Mouse (Mus musculus): ENCODE measurements at regions not wholly inside any gene's neighbourhood (a gene's known extent, or its start where the extent isn't known, plus 50 kb on each side); places are given as distances from the start of the nearest gene placed in this dataset.
A peak's percentile ranks its signal among the peaks of the same experiment; 100 is the strongest.
"Not testable (repeated sequence)": the region's sequence is repeated elsewhere in the genome, so short reads cannot be mapped to it uniquely, and the experiment has no call there.

DNA sequence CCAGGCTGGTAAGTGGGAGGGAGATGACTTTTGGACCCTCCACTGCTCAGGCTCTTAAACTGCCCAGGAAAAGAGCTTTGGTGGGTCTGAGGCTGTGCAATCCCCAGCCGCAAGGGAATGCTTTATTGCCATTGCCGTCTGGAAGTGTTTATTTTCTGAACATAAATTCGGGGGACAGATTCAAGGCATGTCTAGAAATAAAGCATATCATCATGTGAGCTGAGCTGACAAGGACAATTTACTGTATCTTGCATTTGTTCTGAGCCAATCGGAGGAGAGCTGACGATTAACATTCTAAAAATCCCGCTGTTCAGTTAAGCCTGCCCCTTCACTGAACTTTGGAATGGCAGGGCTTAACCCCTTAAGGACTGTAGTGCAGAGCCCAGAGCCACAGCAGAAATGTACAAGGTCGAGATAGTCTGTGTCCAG, 979.3 kb downstream of the Bcl11a start:
- Histone ChIP-seq H3K27me3 (replicated peaks; ENCODE audit: low read depth, poor library complexity, severe bottlenecking) (no peaks in the 10 kb centered on the region), H3K9me3 (peaks cover 4% of the 10 kb centered on the region; the same call in 1 of the 2 replicates), H3K36me3 (replicated peaks) (no peaks in the 10 kb centered on the region), H3K27ac (replicated peaks) (peak overlapping the region; percentile 79), H3K4me1 (peaks cover 29% of the 10 kb centered on the region), H3K4me3 (peak overlapping the region; percentile 45)
- DNase-seq (ENCODE audit: low spot score): peak; percentile 63
- WGBS: 4% methylated on average over 7 of the region's 7 CpGs

GRCm38 (mm10) chr11:25057543-25057942, 979.7 kb downstream of the Bcl11a start:
- WGBS: 10% methylated on average over 2 of the region's 2 CpGs
- H3K36me3 ChIP-seq (replicated peaks): no peaks in the 10 kb centered on the region
- H3K27ac ChIP-seq (replicated peaks): peak overlapping the region; percentile 79
- H3K4me1 ChIP-seq: peaks cover 29% of the 10 kb centered on the region
- no peaks in the 10 kb centered on the region for H3K27me3 ChIP-seq (replicated peaks; ENCODE audit: low read depth, poor library complexity, severe bottlenecking)
- peaks cover 4% of the 10 kb centered on the region; the same call in 1 of the 2 replicates for H3K9me3 ChIP-seq
- DNase-seq (ENCODE audit: low spot score): no peak
- peak overlapping the region; percentile 45; the same call in 1 of the 2 replicates for H3K4me3 ChIP-seq

DNA sequence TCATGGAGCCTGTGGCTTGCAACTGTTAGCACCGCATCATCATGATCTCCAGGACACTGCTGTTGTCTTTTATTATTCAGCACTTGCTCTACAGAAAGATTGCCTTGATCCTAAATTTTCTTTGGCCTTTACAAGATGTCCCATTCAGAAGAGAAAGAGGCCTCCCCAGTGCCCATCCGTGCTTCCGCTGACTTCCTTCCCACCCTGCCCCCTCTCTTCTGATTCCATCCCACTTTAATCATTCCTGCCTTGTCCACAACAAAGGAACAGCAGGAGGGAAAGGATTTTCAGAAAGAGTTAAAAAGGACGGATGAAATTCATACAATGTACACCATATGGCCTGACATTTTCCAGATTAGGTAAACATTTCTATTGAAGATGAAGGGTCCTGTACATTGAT, 985.2 kb downstream of the Bcl11a start:
- no peaks in the 10 kb centered on the region for H3K9me3 ChIP-seq
- no peak overlapping the region for H3K4me3 ChIP-seq
- no peaks in the 10 kb centered on the region for H3K36me3 ChIP-seq (replicated peaks)
- peaks cover 22% of the 10 kb centered on the region for H3K4me1 ChIP-seq
- H3K27me3 ChIP-seq (replicated peaks; ENCODE audit: low read depth, poor library complexity, severe bottlenecking): no peaks in the 10 kb centered on the region
- H3K27ac ChIP-seq (replicated peaks): no peak overlapping the region; the same call in 1 of the 2 replicates
- no peak for DNase-seq (ENCODE audit: low spot score)
- WGBS: 43% methylated on average over 4 of the region's 4 CpGs

DNA sequence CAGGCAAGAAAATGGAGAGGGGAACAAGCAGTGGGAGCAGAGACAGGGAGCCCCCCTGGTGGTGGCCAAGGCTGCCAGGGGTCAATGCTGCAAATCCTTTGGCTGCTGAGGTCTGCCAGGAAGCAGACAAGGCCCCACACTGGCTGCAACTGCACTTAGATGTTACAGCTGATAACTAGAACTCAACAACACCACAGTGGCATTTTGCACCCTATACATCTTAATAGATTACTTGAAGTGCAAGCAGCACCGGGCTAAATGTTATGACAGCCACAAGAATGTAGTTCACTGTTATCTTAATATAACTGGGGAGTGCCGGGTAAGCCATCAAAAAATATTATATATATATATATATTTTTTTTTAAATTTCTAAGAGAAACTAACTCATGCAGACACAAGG, 986.1 kb downstream of the Bcl11a start:
- H3K9me3 ChIP-seq: no peaks in the 10 kb centered on the region
- H3K27ac ChIP-seq (replicated peaks): peak overlapping the region; percentile 45; the same call in 1 of the 2 replicates
- H3K27me3 ChIP-seq (replicated peaks; ENCODE audit: low read depth, poor library complexity, severe bottlenecking): no peaks in the 10 kb centered on the region
- H3K4me3 ChIP-seq: no peak overlapping the region
- 69% methylated on average over 2 of the region's 2 CpGs for WGBS
- no peaks in the 10 kb centered on the region for H3K36me3 ChIP-seq (replicated peaks)
- DNase-seq (ENCODE audit: low spot score): peak; percentile 32
- peaks cover 18% of the 10 kb centered on the region for H3K4me1 ChIP-seq

- not testable (repeated sequence) for H3K36me3 ChIP-seq (replicated peaks); H3K27ac ChIP-seq (replicated peaks); DNase-seq (ENCODE audit: low spot score); H3K27me3 ChIP-seq (replicated peaks; ENCODE audit: low read depth, poor library complexity, severe bottlenecking); H3K4me3 ChIP-seq; H3K9me3 ChIP-seq
- WGBS: 94% methylated on average over 3 of the region's 3 CpGs
- peaks cover 14% of the 10 kb centered on the region for H3K4me1 ChIP-seq
Observed at GRCm38 (mm10) chr11:25099976-25100375, 1022.1 kb downstream of the Bcl11a start.

GRCm38 (mm10) chr11:25104432-25104831, 1026.6 kb downstream of the Bcl11a start:
- Histone ChIP-seq H3K4me3 (no peak overlapping the region), H3K4me1 (peaks cover 14% of the 10 kb centered on the region), H3K27me3 (replicated peaks; ENCODE audit: low read depth, poor library complexity, severe bottlenecking) (no peaks in the 10 kb centered on the region), H3K36me3 (replicated peaks) (no peaks in the 10 kb centered on the region), H3K27ac (replicated peaks) (peak overlapping the region; percentile 73), H3K9me3 (no peaks in the 10 kb centered on the region)
- DNase-seq (ENCODE audit: low spot score): peak; percentile 86
- 32% methylated on average over 8 of the region's 8 CpGs for WGBS

DNA sequence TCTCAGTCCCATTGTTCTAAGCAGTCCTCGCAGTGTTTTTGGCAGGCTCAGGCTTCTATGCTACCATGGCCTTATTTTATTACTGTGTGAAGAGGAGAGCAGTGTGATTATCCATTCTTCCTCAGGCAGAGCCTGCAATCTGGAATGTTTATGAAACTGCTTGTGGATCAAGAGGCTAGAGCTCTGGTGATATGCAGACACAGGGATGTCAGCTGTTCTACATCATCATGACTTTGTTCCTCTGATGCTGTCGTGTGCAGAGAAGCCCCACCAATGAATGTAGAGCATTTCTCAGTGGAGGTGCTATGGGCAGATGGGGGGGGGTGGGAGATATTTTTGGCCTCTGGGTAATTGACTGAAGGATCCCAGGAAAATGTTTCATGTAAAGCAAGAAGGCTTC, 1046.6 kb downstream of the Bcl11a start:
- Histone ChIP-seq H3K9me3 (no peaks in the 10 kb centered on the region), H3K27ac (replicated peaks) (no peak overlapping the region), H3K36me3 (replicated peaks) (no peaks in the 10 kb centered on the region), H3K4me3 (no peak overlapping the region), H3K4me1 (peaks cover 8% of the 10 kb centered on the region), H3K27me3 (replicated peaks; ENCODE audit: low read depth, poor library complexity, severe bottlenecking) (no peaks in the 10 kb centered on the region)
- WGBS: 69% methylated on average over 2 of the region's 2 CpGs
- DNase-seq (ENCODE audit: low spot score): no peak

DNA sequence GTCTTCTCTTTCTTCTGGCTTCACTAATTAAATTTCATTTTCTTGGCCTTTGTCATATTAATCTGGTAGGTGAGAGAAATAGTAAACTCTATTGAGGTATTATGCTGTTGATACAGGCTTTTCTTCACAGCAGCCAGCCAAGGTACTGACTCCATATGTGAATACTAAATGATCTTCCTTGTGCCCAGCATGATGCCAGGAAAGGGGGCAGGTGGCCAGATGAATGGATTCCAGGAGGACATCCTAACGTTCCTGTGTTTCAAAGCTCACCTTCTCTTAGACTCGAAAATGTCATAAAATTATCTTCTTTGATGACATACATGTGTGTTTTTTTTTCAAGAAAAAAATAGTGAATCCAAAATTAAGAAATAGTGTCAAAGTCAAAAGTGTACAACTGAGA, 1064.4 kb downstream of the Bcl11a start:
- Histone ChIP-seq H3K27ac (replicated peaks) (no peak overlapping the region), H3K4me1 (peaks cover 16% of the 10 kb centered on the region), H3K9me3 (no peaks in the 10 kb centered on the region), H3K4me3 (no peak overlapping the region), H3K36me3 (replicated peaks) (no peaks in the 10 kb centered on the region), H3K27me3 (replicated peaks; ENCODE audit: low read depth, poor library complexity, severe bottlenecking) (no peaks in the 10 kb centered on the region)
- WGBS: 67% methylated on average over 2 of the region's 2 CpGs
- no peak for DNase-seq (ENCODE audit: low spot score)

GRCm38 (mm10) chr11:25142833-25143232, 1065.0 kb downstream of the Bcl11a start:
- DNase-seq (ENCODE audit: low spot score): peak; percentile 21
- Histone ChIP-seq H3K4me1 (peaks cover 16% of the 10 kb centered on the region), H3K27ac (replicated peaks) (no peak overlapping the region), H3K36me3 (replicated peaks) (no peaks in the 10 kb centered on the region), H3K27me3 (replicated peaks; ENCODE audit: low read depth, poor library complexity, severe bottlenecking) (no peaks in the 10 kb centered on the region), H3K4me3 (no peak overlapping the region), H3K9me3 (no peaks in the 10 kb centered on the region)
- WGBS: 47% methylated on average over 4 of the region's 4 CpGs

- H3K4me1 ChIP-seq: peaks cover 16% of the 10 kb centered on the region
- no peak overlapping the region for H3K27ac ChIP-seq (replicated peaks)
- no peak for DNase-seq (ENCODE audit: low spot score)
- no peak overlapping the region for H3K4me3 ChIP-seq
- WGBS: 75% methylated on average over 3 of the region's 3 CpGs
- no peaks in the 10 kb centered on the region for H3K27me3 ChIP-seq (replicated peaks; ENCODE audit: low read depth, poor library complexity, severe bottlenecking)
- H3K9me3 ChIP-seq: no peaks in the 10 kb centered on the region
- H3K36me3 ChIP-seq (replicated peaks): no peaks in the 10 kb centered on the region
Observed at GRCm38 (mm10) chr11:25147287-25147686, 1063.3 kb downstream of the 5730522E02Rik start.

- Histone ChIP-seq H3K9me3 (no peaks in the 10 kb centered on the region), H3K4me3 (peak overlapping the region; percentile 25; the same call in 1 of the 2 replicates), H3K27me3 (replicated peaks; ENCODE audit: low read depth, poor library complexity, severe bottlenecking) (no peaks in the 10 kb centered on the region), H3K4me1 (peaks cover 15% of the 10 kb centered on the region), H3K36me3 (replicated peaks) (no peaks in the 10 kb centered on the region), H3K27ac (replicated peaks) (no peak overlapping the region)
- DNase-seq (ENCODE audit: low spot score): no peak
- WGBS: 21% methylated on average over 5 of the region's 5 CpGs
Observed at GRCm38 (mm10) chr11:25156705-25157104, 1053.9 kb downstream of the 5730522E02Rik start.

DNA sequence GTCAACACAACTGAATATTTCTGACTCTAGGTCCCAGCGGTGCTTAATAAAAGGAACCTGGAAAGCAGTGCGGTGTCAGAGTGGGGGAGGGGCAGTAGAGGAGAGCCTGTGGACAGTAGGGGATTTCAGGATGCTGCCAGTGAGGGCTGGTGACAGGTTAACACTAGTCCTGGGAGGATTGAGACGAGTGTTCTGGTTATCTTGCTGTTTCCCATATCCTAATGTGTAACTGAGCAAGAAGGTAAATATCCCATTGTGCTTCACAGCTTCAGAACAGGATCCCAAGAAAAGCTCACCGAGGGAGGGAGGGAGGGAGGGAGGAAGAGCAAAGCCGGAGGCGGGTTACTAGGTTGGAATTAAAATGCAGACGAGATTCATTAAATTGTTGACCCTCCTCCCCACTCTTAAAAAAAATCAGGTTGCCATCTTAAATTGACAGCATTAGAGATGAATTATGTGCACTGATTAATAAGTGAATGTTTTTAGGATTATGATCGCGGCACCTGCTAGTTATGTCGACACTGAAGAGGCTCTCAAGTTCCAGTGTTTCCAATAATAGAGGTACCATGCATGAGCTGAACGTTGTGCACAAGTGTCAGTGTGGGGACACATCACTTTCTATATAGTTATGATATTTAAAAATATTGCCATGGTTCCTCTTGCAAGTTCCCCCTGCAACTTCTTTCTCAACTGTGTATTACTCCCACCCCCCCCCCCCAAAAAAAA, 1053.3 kb downstream of the 5730522E02Rik start:
- H3K27me3 ChIP-seq (replicated peaks; ENCODE audit: low read depth, poor library complexity, severe bottlenecking): no peaks in the 10 kb centered on the region
- no peaks in the 10 kb centered on the region for H3K9me3 ChIP-seq
- peaks cover 15% of the 10 kb centered on the region for H3K4me1 ChIP-seq
- DNase-seq (ENCODE audit: low spot score): peak; percentile 10
- WGBS: 26% methylated on average over 11 of the region's 11 CpGs
- H3K36me3 ChIP-seq (replicated peaks): no peaks in the 10 kb centered on the region
- H3K4me3 ChIP-seq: peak overlapping the region; percentile 25; the same call in 1 of the 2 replicates
- no peak overlapping the region for H3K27ac ChIP-seq (replicated peaks)

DNA sequence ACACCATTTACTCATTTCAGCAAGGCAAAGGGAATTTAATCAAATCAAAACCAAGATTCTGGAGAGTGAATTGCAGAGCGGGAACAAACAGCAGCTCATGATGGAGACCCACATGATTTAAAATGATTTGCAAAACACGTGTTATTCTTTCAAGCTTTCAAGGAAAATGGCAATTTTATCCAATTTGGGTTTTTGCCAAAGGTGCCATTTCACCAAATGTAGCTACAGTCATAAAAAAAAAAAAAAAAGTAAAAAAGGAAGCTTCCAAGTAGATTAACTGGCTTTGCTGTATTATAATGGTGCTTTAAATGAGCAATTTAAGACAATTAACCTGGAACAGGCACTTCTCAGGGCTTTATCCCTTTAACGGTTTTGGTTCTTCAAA, 1052.7 kb downstream of the 5730522E02Rik start:
- Histone ChIP-seq H3K27ac (replicated peaks) (no peak overlapping the region), H3K36me3 (replicated peaks) (no peaks in the 10 kb centered on the region)
- 64% methylated on average over 3 of the region's 3 CpGs for WGBS

More for the DNA sequence above, 1052.7 kb downstream of the 5730522E02Rik start:
- H3K9me3 ChIP-seq: no peaks in the 10 kb centered on the region
- H3K27me3 ChIP-seq (replicated peaks; ENCODE audit: low read depth, poor library complexity, severe bottlenecking): no peaks in the 10 kb centered on the region
- peaks cover 15% of the 10 kb centered on the region for H3K4me1 ChIP-seq
- no peak for DNase-seq (ENCODE audit: low spot score)
- no peak overlapping the region for H3K4me3 ChIP-seq

All from embryonic facial prominence, embryonic 10.5 days (tissue).